Mouse (Mus musculus): ENCODE results near the gene Zfp61. TPM values are rescaled to one million over a fixed set of nuclear protein-coding genes. Genes with fewer than 3 reads are reported as not detected.

Zfp61 gene
- total RNA-seq, 1 experiment = 22.4 TPM

GRCm38 (mm10) chr7:24287670-24288069 lies 13.4 kb downstream of the Zfp61 start:
- Histone ChIP-seq H3K27ac (ENCODE audit: insufficient read depth, low read depth, low read length, poor library complexity, severe bottlenecking) (no peak overlapping the region), H3K4me3 (ENCODE audit: insufficient read depth in 1 of 2, low read depth in 1 of 2, low read length in 2 of 2, poor library complexity in 1 of 2, severe bottlenecking in 1 of 2) (no peak overlapping the region), H3K36me3 (ENCODE audit: control insufficient read depth, insufficient read depth, low read length, poor library complexity, severe bottlenecking) (peaks cover 15% of the 10 kb centered on the region; the same call in 1 of the 2 replicates), H3K9ac (ENCODE audit: insufficient read depth, low read depth, low read length, poor library complexity, severe bottlenecking) (no peak overlapping the region), H3K9me3 (ENCODE audit: control insufficient read depth, insufficient read depth, low read depth, low read length) (no peaks in the 10 kb centered on the region), H3K4me1 (ENCODE audit: control insufficient read depth in 2 of 2, insufficient read depth in 2 of 2, low read length in 2 of 2, poor library complexity in 1 of 2) (peaks cover 0 to 5% of the 10 kb centered on the region in 2 experiments; a peak in 1 of 4 replicates)
- no peak for DNase-seq (ENCODE audit: low read depth, low spot score)
- TF ChIP-seq MAFK (IDR thresholded peaks at IDR 0.05; ENCODE audit: insufficient read depth, low read depth, low read length) (no peak), CHD2 (IDR thresholded peaks at IDR 0.05; ENCODE audit: low read depth, low read length) (no peak), HCFC1 (IDR thresholded peaks at IDR 0.05; ENCODE audit: borderline replicate concordance, insufficient read depth, low read length) (no peak), ZC3H11A (IDR thresholded peaks at IDR 0.05; ENCODE audit: borderline replicate concordance, low read depth, low read length) (no peak), ZNF384 (IDR thresholded peaks at IDR 0.05; ENCODE audit: low read depth, low read length) (no peak)
- in situ Hi-C loops (cut with MboI; ENCODE audit: low sequenced_read_pairs in 2 of 2, unreplicated experiment in 2 of 2) = no loop called here

- TF ChIP-seq ZC3H11A (IDR thresholded peaks at IDR 0.05; ENCODE audit: borderline replicate concordance, low read depth, low read length) = no peak
- no peak for TF ChIP-seq CHD2 (IDR thresholded peaks at IDR 0.05; ENCODE audit: low read depth, low read length)
- Histone ChIP-seq H3K27ac (ENCODE audit: insufficient read depth, low read depth, low read length, poor library complexity, severe bottlenecking) (no peak overlapping the region), H3K9ac (ENCODE audit: insufficient read depth, low read depth, low read length, poor library complexity, severe bottlenecking) (no peak overlapping the region), H3K4me1 (ENCODE audit: control insufficient read depth in 2 of 2, insufficient read depth in 2 of 2, low read length in 2 of 2, poor library complexity in 1 of 2) (peaks cover 0 to 5% of the 10 kb centered on the region in 2 experiments; a peak in 1 of 4 replicates), H3K36me3 (ENCODE audit: control insufficient read depth, insufficient read depth, low read length, poor library complexity, severe bottlenecking) (peaks cover 11% of the 10 kb centered on the region; the same call in 1 of the 2 replicates), H3K4me3 (ENCODE audit: insufficient read depth in 1 of 2, low read depth in 1 of 2, low read length in 2 of 2, poor library complexity in 1 of 2, severe bottlenecking in 1 of 2) (no peak overlapping the region), H3K9me3 (ENCODE audit: control insufficient read depth, insufficient read depth, low read depth, low read length) (no peaks in the 10 kb centered on the region)
- DNase-seq (ENCODE audit: low read depth, low spot score) = no peak
- in situ Hi-C loops (cut with MboI; ENCODE audit: low sequenced_read_pairs in 2 of 2, unreplicated experiment in 2 of 2) = no loop called here
Observed at GRCm38 (mm10) chr7:24286916-24287315, 14.1 kb downstream of the Zfp61 start.

GRCm38 (mm10) chr7:24286090-24286489 lies 14.9 kb downstream of the Zfp61 start:
- DNase-seq (ENCODE audit: low read depth, low spot score) = no peak
- TF ChIP-seq MAFK (IDR thresholded peaks at IDR 0.05; ENCODE audit: insufficient read depth, low read depth, low read length) = no peak
- 0 out of 2 replicates have a peak, but pooled peaks have one; percentile 22 for TF ChIP-seq ZC3H11A (IDR thresholded peaks at IDR 0.05; ENCODE audit: borderline replicate concordance, low read depth, low read length)

GRCm38 (mm10) chr7:24280858-24281145 lies 20.2 kb downstream of the Zfp61 start:
- Histone ChIP-seq H3K4me3 (ENCODE audit: insufficient read depth in 1 of 2, low read depth in 1 of 2, low read length in 2 of 2, poor library complexity in 1 of 2, severe bottlenecking in 1 of 2) (peak overlapping the region; percentile 57 to 69), H3K27ac (ENCODE audit: insufficient read depth, low read depth, low read length, poor library complexity, severe bottlenecking) (peak overlapping the region; percentile 83), H3K4me1 (ENCODE audit: control insufficient read depth in 2 of 2, insufficient read depth in 2 of 2, low read length in 2 of 2, poor library complexity in 1 of 2) (peaks cover 7 to 11% of the 10 kb centered on the region in 2 experiments; a peak in 3 of 4 replicates), H3K9ac (ENCODE audit: insufficient read depth, low read depth, low read length, poor library complexity, severe bottlenecking) (peak overlapping the region; percentile 77), H3K9me3 (ENCODE audit: control insufficient read depth, insufficient read depth, low read depth, low read length) (no peaks in the 10 kb centered on the region), H3K36me3 (ENCODE audit: control insufficient read depth, insufficient read depth, low read length, poor library complexity, severe bottlenecking) (no peaks in the 10 kb centered on the region)
- in situ Hi-C loops (cut with MboI; ENCODE audit: low sequenced_read_pairs in 2 of 2, unreplicated experiment in 2 of 2) = no loop called here
- no peak for DNase-seq (ENCODE audit: low read depth, low spot score)
- no peak for TF ChIP-seq HCFC1 (IDR thresholded peaks at IDR 0.05; ENCODE audit: borderline replicate concordance, insufficient read depth, low read length)
- TF ChIP-seq MAFK (IDR thresholded peaks at IDR 0.05; ENCODE audit: insufficient read depth, low read depth, low read length) = no peak
- TF ChIP-seq ZNF384 (IDR thresholded peaks at IDR 0.05; ENCODE audit: low read depth, low read length) = no peak
- no peak for TF ChIP-seq ZC3H11A (IDR thresholded peaks at IDR 0.05; ENCODE audit: borderline replicate concordance, low read depth, low read length)
- no peak for TF ChIP-seq CHD2 (IDR thresholded peaks at IDR 0.05; ENCODE audit: low read depth, low read length)

More at GRCm38 (mm10) chr7:24286090-24286489, 14.9 kb downstream of the Zfp61 start:
- Histone ChIP-seq H3K4me1 (ENCODE audit: control insufficient read depth in 2 of 2, insufficient read depth in 2 of 2, low read length in 2 of 2, poor library complexity in 1 of 2) (peaks cover 2 to 3% of the 10 kb centered on the region in 2 experiments; a peak in 1 of 4 replicates), H3K4me3 (ENCODE audit: insufficient read depth in 1 of 2, low read depth in 1 of 2, low read length in 2 of 2, poor library complexity in 1 of 2, severe bottlenecking in 1 of 2) (no peak overlapping the region), H3K36me3 (ENCODE audit: control insufficient read depth, insufficient read depth, low read length, poor library complexity, severe bottlenecking) (peaks cover 4% of the 10 kb centered on the region; the same call in 1 of the 2 replicates), H3K9ac (ENCODE audit: insufficient read depth, low read depth, low read length, poor library complexity, severe bottlenecking) (no peak overlapping the region; the same call in 1 of the 2 replicates), H3K9me3 (ENCODE audit: control insufficient read depth, insufficient read depth, low read depth, low read length) (no peaks in the 10 kb centered on the region), H3K27ac (ENCODE audit: insufficient read depth, low read depth, low read length, poor library complexity, severe bottlenecking) (no peak overlapping the region)
- in situ Hi-C loops (cut with MboI; ENCODE audit: low sequenced_read_pairs in 2 of 2, unreplicated experiment in 2 of 2) = no loop called here
